In genomic region chr11:95632474-95632873, GRCm38 (mm10) we compare ENCODE assay signal across 16 mouse cellular contexts. TPM values are rescaled to one million over a fixed set of nuclear protein-coding genes. Genes with fewer than 3 reads are reported as not detected.
DNase-seq lines count a peak whose midpoint lies in the region; ATAC-seq and TF ChIP-seq lines count a peak whose summit lies in the region.
"Had no signal": no experiment of that assay in that cellular context is flagged by ENCODE, and none has a peak within 500 bp of the region (broad histone marks: within the 10 kb centered on the region; RNA-seq: fewer than 3 reads in every experiment).

No protein-coding gene starts in this region.

- intact Hi-C loops in heart, postnatal 10 days (cut with DNase I) = no loop called here

- H3K4me2 ChIP-seq in lung, embryonic 14.5 days = no peak overlapping the region
- no peak overlapping the region for H3K4me2 ChIP-seq in intestine, embryonic 16.5 days (ENCODE audit: low read depth, low read length)
- no peak overlapping the region for H3K4me2 ChIP-seq in stomach, postnatal 0 days (replicated peaks; ENCODE audit: low read depth)
- no peak overlapping the region for H3K4me2 ChIP-seq in midbrain, embryonic 14.5 days (ENCODE audit: low read length)
- H3K4me2 ChIP-seq: forebrain, embryonic 15.5 days; midbrain, embryonic 12.5 days had no signal

- no peaks in the 10 kb centered on the region for H3K9me3 ChIP-seq in heart, embryonic 10.5 days
- no peaks in the 10 kb centered on the region for H3K9me3 ChIP-seq in lung, embryonic 14.5 days (ENCODE audit: low read depth, low read length)
- H3K9me3 ChIP-seq in intestine, embryonic 16.5 days (ENCODE audit: control insufficient read depth, low read length) = no peaks in the 10 kb centered on the region
- H3K9me3 ChIP-seq in stomach, postnatal 0 days (ENCODE audit: control insufficient read depth, low read length) = no peaks in the 10 kb centered on the region
- no peaks in the 10 kb centered on the region for H3K9me3 ChIP-seq in midbrain, embryonic 14.5 days (ENCODE audit: control insufficient read depth, low read length)
- H3K9me3 ChIP-seq: forebrain, embryonic 15.5 days; midbrain, embryonic 12.5 days had no signal

- H3K9ac ChIP-seq in lung, embryonic 14.5 days = no peak overlapping the region
- H3K9ac ChIP-seq in intestine, embryonic 16.5 days (ENCODE audit: low read depth, low read length) = no peak overlapping the region
- H3K9ac ChIP-seq in stomach, postnatal 0 days (ENCODE audit: low read length) = no peak overlapping the region
- H3K9ac ChIP-seq in midbrain, embryonic 14.5 days (replicated peaks; ENCODE audit: low read length) = no peak overlapping the region
- H3K9ac ChIP-seq: forebrain, embryonic 15.5 days; midbrain, embryonic 12.5 days had no signal

- no peak overlapping the region for H3K4me3 ChIP-seq in heart, embryonic 10.5 days
- no peak overlapping the region for H3K4me3 ChIP-seq in lung, embryonic 14.5 days (ENCODE audit: low read depth, low read length)
- H3K4me3 ChIP-seq in lung, adult 2 months (replicated peaks; ENCODE audit: extremely low read depth, low read depth, low read length) = no peak overlapping the region
- no peak overlapping the region for H3K4me3 ChIP-seq in intestine, embryonic 16.5 days (ENCODE audit: low read length)
- H3K4me3 ChIP-seq in stomach, postnatal 0 days (ENCODE audit: low read depth, low read length) = no peak overlapping the region
- H3K4me3 ChIP-seq in midbrain, embryonic 14.5 days (replicated peaks; ENCODE audit: low read depth, low read length) = no peak overlapping the region
- H3K4me3 ChIP-seq: forebrain, embryonic 15.5 days; midbrain, embryonic 12.5 days had no signal

- TF ChIP-seq POLR2A in lung, adult 2 months (IDR thresholded peaks at IDR 0.05; ENCODE audit: borderline replicate concordance, extremely low read depth, low read depth, low read length) = no peak

- ATAC-seq in lung, embryonic 14.5 days (ENCODE audit: insufficient read depth) = no peak
- ATAC-seq in intestine, embryonic 16.5 days = peak; percentile 29; the same call in 1 of the 2 replicates
- ATAC-seq in stomach, postnatal 0 days (ENCODE audit: low FRiP score, low TSS enrichment) = 0 out of 2 replicates have a peak, but pooled peaks have one; percentile 41
- ATAC-seq in midbrain, embryonic 14.5 days (ENCODE audit: low FRiP score, low TSS enrichment) = no peak
- ATAC-seq: forebrain, embryonic 15.5 days had no signal

- DNase-seq in heart, embryonic 10.5 days (ENCODE audit: low spot score) = peak; percentile 80
- no peak for DNase-seq in heart, postnatal 10 days
- DNase-seq in lung, embryonic 14.5 days = no peak
- no peak for DNase-seq in lung, adult 2 months
- DNase-seq in stomach, postnatal 0 days (ENCODE audit: low spot score) = no peak
- no peak for DNase-seq in thymus, postnatal 0 days (ENCODE audit: low spot score)
- no peak for DNase-seq in midbrain, embryonic 14.5 days
- DNase-seq: embryo, embryonic 11 days; kidney, postnatal 36 days; lung, adult 18-20 months; thymus, postnatal 4 days had no signal

- no peak for TF ChIP-seq EP300 in stomach, postnatal 0 days (optimal IDR thresholded peaks at IDR 0.05)

- peak overlapping the region; percentile 36 for H3K27ac ChIP-seq in heart, embryonic 10.5 days
- H3K27ac ChIP-seq in lung, embryonic 14.5 days (ENCODE audit: low read depth) = 0 out of 2 replicates have a peak overlapping the region, but pooled peaks have one; percentile 25
- peak overlapping the region; percentile 16; the same call in 1 of the 2 replicates for H3K27ac ChIP-seq in intestine, embryonic 16.5 days (ENCODE audit: low read length)
- H3K27ac ChIP-seq in stomach, postnatal 0 days (replicated peaks) = 0 out of 2 replicates have a peak overlapping the region, but pooled peaks have one; percentile 18
- H3K27ac ChIP-seq in midbrain, embryonic 14.5 days (replicated peaks; ENCODE audit: low read depth, low read length) = no peak overlapping the region
- H3K27ac ChIP-seq: forebrain, embryonic 15.5 days; midbrain, embryonic 12.5 days had no signal

- peaks cover 50% of the 10 kb centered on the region for H3K27me3 ChIP-seq in heart, embryonic 10.5 days (ENCODE audit: insufficient read depth, poor library complexity, severe bottlenecking)
- no peaks in the 10 kb centered on the region for H3K27me3 ChIP-seq in lung, embryonic 14.5 days (ENCODE audit: insufficient read depth, low read length)
- H3K27me3 ChIP-seq in intestine, embryonic 16.5 days (replicated peaks; ENCODE audit: control insufficient read depth, insufficient read depth, low read length) = peaks cover 5% of the 10 kb centered on the region; the same call in 1 of the 2 replicates
- H3K27me3 ChIP-seq in stomach, postnatal 0 days (ENCODE audit: control insufficient read depth, insufficient read depth, low read length) = no peaks in the 10 kb centered on the region
- no peaks in the 10 kb centered on the region for H3K27me3 ChIP-seq in midbrain, embryonic 14.5 days (ENCODE audit: control insufficient read depth, insufficient read depth, low read length)
- H3K27me3 ChIP-seq: forebrain, embryonic 15.5 days had no signal

- peaks cover 55% of the 10 kb centered on the region for H3K4me1 ChIP-seq in heart, embryonic 10.5 days
- H3K4me1 ChIP-seq in lung, embryonic 14.5 days (ENCODE audit: insufficient read depth) = 0 out of 2 replicates have a peak, but pooled peaks cover 14% of the 10 kb centered on the region
- H3K4me1 ChIP-seq in lung, adult 2 months (ENCODE audit: control insufficient read depth, insufficient read depth, low read length) = no peaks in the 10 kb centered on the region
- H3K4me1 ChIP-seq in intestine, embryonic 16.5 days (ENCODE audit: control insufficient read depth, insufficient read depth, low read length) = peaks cover 7% of the 10 kb centered on the region; the same call in 1 of the 2 replicates
- H3K4me1 ChIP-seq in stomach, postnatal 0 days (replicated peaks; ENCODE audit: control insufficient read depth, insufficient read depth) = no peaks in the 10 kb centered on the region
- H3K4me1 ChIP-seq in midbrain, embryonic 14.5 days (ENCODE audit: control insufficient read depth, insufficient read depth, low read length) = no peaks in the 10 kb centered on the region

- TF ChIP-seq CTCF in lung, embryonic 14.5 days (IDR thresholded peaks at IDR 0.05; ENCODE audit: low read depth) = no peak
- TF ChIP-seq CTCF in lung, adult 2 months (IDR thresholded peaks at IDR 0.05; ENCODE audit: insufficient read depth, low read length) = no peak
- no peak for TF ChIP-seq CTCF in stomach, postnatal 0 days (IDR thresholded peaks at IDR 0.05; ENCODE audit: low read depth)

- 54% methylated on average over 6 of the region's 6 CpGs for WGBS in heart, embryonic 10.5 days
- WGBS in lung, embryonic 14.5 days = 65% methylated on average over 6 of the region's 6 CpGs
- WGBS in lung, adult 2 months = 73% methylated on average over 6 of the region's 6 CpGs
- 69% methylated on average over 6 of the region's 6 CpGs for WGBS in intestine, embryonic 16.5 days
- WGBS in stomach, postnatal 0 days = 66% methylated on average over 6 of the region's 6 CpGs
- 49% methylated on average over 6 of the region's 6 CpGs for WGBS in midbrain, embryonic 14.5 days

- H3K36me3 ChIP-seq in heart, embryonic 10.5 days = no peaks in the 10 kb centered on the region
- no peaks in the 10 kb centered on the region for H3K36me3 ChIP-seq in lung, embryonic 14.5 days (ENCODE audit: insufficient read depth)
- no peaks in the 10 kb centered on the region for H3K36me3 ChIP-seq in intestine, embryonic 16.5 days (ENCODE audit: control insufficient read depth, insufficient read depth, low read length)
- no peaks in the 10 kb centered on the region for H3K36me3 ChIP-seq in stomach, postnatal 0 days (ENCODE audit: control insufficient read depth, insufficient read depth, low read length)
- H3K36me3 ChIP-seq in midbrain, embryonic 14.5 days (ENCODE audit: control insufficient read depth, insufficient read depth, low read length) = no peaks in the 10 kb centered on the region
- H3K36me3 ChIP-seq: forebrain, embryonic 15.5 days; midbrain, embryonic 12.5 days had no signal

RNA-seq across cellular contexts. Expression of gene Phb, which starts 34.3 kb away (rescaled TPM):
- polyA plus RNA-seq in heart, embryonic 10.5 days (2016; fragmentation: Nextera tagmentation; extraction: Ambion mirVana) = 320 and 328 TPM in 2 replicates
- 100 to 1,000 TPM; 337 to 343 TPM for total RNA-seq in heart, postnatal 10 days (2021)
- 220 and 252 TPM in 2 replicates for polyA plus RNA-seq in lung, embryonic 14.5 days (2014; fragmentation: Nextera tagmentation; extraction: Ambion mirVana)
- polyA plus RNA-seq in lung, adult 2 months (2012; rRNA removed) = 38.8 and 62.5 TPM in 2 replicates
- 309 and 324 TPM in 2 replicates for polyA plus RNA-seq in intestine, embryonic 16.5 days (2015; fragmentation: Nextera tagmentation; extraction: Ambion mirVana)
- polyA plus RNA-seq in stomach, postnatal 0 days (2015; fragmentation: Nextera tagmentation; extraction: Ambion mirVana) = 190 and 202 TPM in 2 replicates
- 175 and 194 TPM in 2 replicates for polyA plus RNA-seq in thymus, postnatal 0 days (2015; fragmentation: Nextera tagmentation; extraction: Ambion mirVana)
- 183 and 207 TPM in 2 replicates for polyA plus RNA-seq in midbrain, embryonic 14.5 days (2014; fragmentation: Nextera tagmentation; extraction: Ambion mirVana)

RNA-seq across cellular contexts. Expression of gene Ngfr, which starts 44.9 kb away (rescaled TPM):
- 4.5 and 9.9 TPM in 2 replicates for polyA plus RNA-seq in heart, embryonic 10.5 days (2016; fragmentation: Nextera tagmentation; extraction: Ambion mirVana)
- total RNA-seq in heart, postnatal 10 days (2021) = 1 to 10 TPM; 2.7 to 4.4 TPM
- 5.0 and 5.9 TPM in 2 replicates for polyA plus RNA-seq in lung, embryonic 14.5 days (2014; fragmentation: Nextera tagmentation; extraction: Ambion mirVana)
- 1.9 TPM in 2 replicates for polyA plus RNA-seq in lung, adult 2 months (2012; rRNA removed)
- polyA plus RNA-seq in intestine, embryonic 16.5 days (2015; fragmentation: Nextera tagmentation; extraction: Ambion mirVana) = 15.5 and 15.8 TPM in 2 replicates
- polyA plus RNA-seq in stomach, postnatal 0 days (2015; fragmentation: Nextera tagmentation; extraction: Ambion mirVana) = 3.9 and 4.8 TPM in 2 replicates
- polyA plus RNA-seq in thymus, postnatal 0 days (2015; fragmentation: Nextera tagmentation; extraction: Ambion mirVana) = 1.1 and 1.2 TPM in 2 replicates
- 8.4 and 13.7 TPM in 2 replicates for polyA plus RNA-seq in midbrain, embryonic 14.5 days (2014; fragmentation: Nextera tagmentation; extraction: Ambion mirVana)
- total RNA-seq: granulocyte monocyte progenitor cell, adult 5-6 weeks; hematopoietic stem cell, adult 5-6 weeks had no signal

Comparison
In these comparisons a context has a peak if more than half of its experiments do, and no peak if none do; other contexts are left out.
1. ATAC-seq: peak in intestine, embryonic 16.5 days (single experiment) and stomach, postnatal 0 days (single experiment); none in lung, embryonic 14.5 days (single experiment) and midbrain, embryonic 14.5 days (single experiment).